Mouse (Mus musculus) limb, embryonic 10.5 days (tissue): ENCODE data around the gene Zfp775. TPM values are rescaled to one million over a fixed set of nuclear protein-coding genes. Genes with fewer than 3 reads are reported as not detected.

ENCODE experiments used
- DNase-seq: peaks from one replicate; pipeline ENCODE4 v3.0.0-alpha.2; 2017; ENCODE audit warnings: low spot score
- H3K27ac ChIP-seq: fragments of 300-500 bp; sonication (generic); 2 replicates; pipeline ENCODE4 v1.5.1; 2016; ENCODE audit warnings: mild to moderate bottlenecking
- H3K27me3 ChIP-seq: fragments of 300-500 bp; sonication (generic); 2 replicates; pipeline ENCODE4 v1.6.1; 2016; ENCODE audit warnings: low read depth, mild to moderate bottlenecking; ENCODE audit not compliant: poor library complexity, severe bottlenecking
- H3K36me3 ChIP-seq: fragments of 300-500 bp; sonication (generic); 2 replicates; pipeline ENCODE4 v1.6.1; 2016; ENCODE audit warnings: mild to moderate bottlenecking, moderate library complexity
- H3K4me1 ChIP-seq: fragments of 300-500 bp; sonication (generic); 2 replicates; pipeline ENCODE4 v1.6.1; 2016
- H3K4me3 ChIP-seq: fragments of 300-500 bp; sonication (generic); 2 replicates; pipeline ENCODE4 v1.5.1; 2016; ENCODE audit warnings: mild to moderate bottlenecking, moderate library complexity
- H3K9me3 ChIP-seq: fragments of 300-500 bp; sonication (generic); replicated peaks from 2 replicates; pipeline ENCODE4 v1.6.1; 2016; ENCODE audit warnings: mild to moderate bottlenecking
- WGBS: fragments of 180-500 bp; shearing (Covaris S2); methylation state at CpG from one replicate; pipeline ENCODE4 v1.1.7; 2016; 5-methylcytosine and 5-hydroxymethylcytosine counted together
- polyA plus RNA-seq: library from polyadenylated mRNA; unstranded; fragments of >200 nt; fragmentation: Nextera tagmentation; extraction: Ambion mirVana; gene quantifications from 2 replicates; pipeline ENCODE4 v1.2.1, GENCODE M21; 2016

Zfp775 gene
- polyA plus RNA-seq, 1 experiment from 2014 or later: 10.6 TPM

- Histone ChIP-seq H3K4me3 (no peak overlapping the region), H3K27me3 (no peaks in the 10 kb centered on the region), H3K27ac (no peak overlapping the region), H3K4me1 (no peaks in the 10 kb centered on the region), H3K36me3 (no peaks in the 10 kb centered on the region), H3K9me3 (no peaks in the 10 kb centered on the region)
- no peak for DNase-seq
Measured at GRCm38 (mm10) chr6:48668022-48668421, 66.2 kb downstream of the Zfp775 start.

- no peaks in the 10 kb centered on the region for H3K9me3 ChIP-seq
- DNase-seq: no peak
- H3K27me3 ChIP-seq: no peaks in the 10 kb centered on the region
- WGBS: 64% methylated on average over 2 of the region's 2 CpGs
- H3K27ac ChIP-seq: no peak overlapping the region
- no peaks in the 10 kb centered on the region for H3K36me3 ChIP-seq
- no peak overlapping the region for H3K4me3 ChIP-seq
- no peaks in the 10 kb centered on the region for H3K4me1 ChIP-seq
Measured at GRCm38 (mm10) chr6:48669446-48669969, 67.6 kb downstream of the Zfp775 start.

Other genes starting within 250 kb of the Zfp775 start
- 28.3 and 33.4 TPM in 2 replicates for gene Krba1, start 206.5 kb upstream of the Zfp775 start, polyA plus RNA-seq
- 11.0 and 19.6 TPM in 2 replicates for gene Zfp467, start 156.2 kb upstream of the Zfp775 start, polyA plus RNA-seq
- 0.20 and 0.45 TPM in 2 replicates for gene Sspo, start 153.8 kb upstream of the Zfp775 start, polyA plus RNA-seq
- gene Atp6v0e2, start 64.4 kb upstream of the Zfp775 start, polyA plus RNA-seq: 4.6 and 4.8 TPM in 2 replicates
- 13.1 and 17.2 TPM in 2 replicates for gene Lrrc61, start 47.3 kb upstream of the Zfp775 start, polyA plus RNA-seq
- 6.1 and 7.3 TPM in 2 replicates for gene Rarres2, start 29.3 kb upstream of the Zfp775 start, polyA plus RNA-seq
- not detected in 2 replicates for gene Gm45021, start 12.5 kb upstream of the Zfp775 start, polyA plus RNA-seq
- 53.1 and 57.3 TPM in 2 replicates for gene Repin1, start 8.2 kb upstream of the Zfp775 start, polyA plus RNA-seq
- gene Gm44965, start 8.1 kb upstream of the Zfp775 start, polyA plus RNA-seq: not detected in 2 replicates
- 1.1 and 1.3 TPM in 2 replicates for gene AI854703, start 24.7 kb downstream of the Zfp775 start, polyA plus RNA-seq
- gene Gimap8, start 45.2 kb downstream of the Zfp775 start, polyA plus RNA-seq: 0.35 TPM in 2 replicates
- 3.9 and 4.1 TPM in 2 replicates for gene Gimap9, start 74.1 kb downstream of the Zfp775 start, polyA plus RNA-seq
- 9.6 and 10.1 TPM in 2 replicates for gene Gimap4, start 82.5 kb downstream of the Zfp775 start, polyA plus RNA-seq
- gene Gimap6, start 106.2 kb downstream of the Zfp775 start, polyA plus RNA-seq: 15.7 and 17.2 TPM in 2 replicates
- gene Gm28053, start 116.5 kb downstream of the Zfp775 start, polyA plus RNA-seq: 0.83 and 1.3 TPM in 2 replicates
- gene Gimap7, start 116.6 kb downstream of the Zfp775 start, polyA plus RNA-seq: not detected in 2 replicates
- gene Gimap1, start 137.0 kb downstream of the Zfp775 start, polyA plus RNA-seq: 7.9 and 8.5 TPM in 2 replicates
- 1.3 and 1.4 TPM in 2 replicates for gene Gimap5, start 144.1 kb downstream of the Zfp775 start, polyA plus RNA-seq
- gene Gimap3, start 168.8 kb downstream of the Zfp775 start, polyA plus RNA-seq: not detected in 2 replicates
- gene Tmem176a, start 238.9 kb downstream of the Zfp775 start, polyA plus RNA-seq: 18.0 and 29.0 TPM in 2 replicates
- gene Tmem176b, start 239.4 kb downstream of the Zfp775 start, polyA plus RNA-seq: 34.0 and 57.7 TPM in 2 replicates